Mouse (Mus musculus) skeletal muscle tissue, adult 2 months (tissue): ENCODE measurements around the gene Samd4b.
"Not testable (repeated sequence)": the region's sequence is repeated elsewhere in the genome, so short reads cannot be mapped to it uniquely, and the experiment has no call there.

ENCODE experiments used
- DNase-seq: peaks from one replicate; pipeline ENCODE4 v3.0.0-alpha.2; 2012; ENCODE audit warnings: low read depth, low spot score

Samd4b gene

DNA sequence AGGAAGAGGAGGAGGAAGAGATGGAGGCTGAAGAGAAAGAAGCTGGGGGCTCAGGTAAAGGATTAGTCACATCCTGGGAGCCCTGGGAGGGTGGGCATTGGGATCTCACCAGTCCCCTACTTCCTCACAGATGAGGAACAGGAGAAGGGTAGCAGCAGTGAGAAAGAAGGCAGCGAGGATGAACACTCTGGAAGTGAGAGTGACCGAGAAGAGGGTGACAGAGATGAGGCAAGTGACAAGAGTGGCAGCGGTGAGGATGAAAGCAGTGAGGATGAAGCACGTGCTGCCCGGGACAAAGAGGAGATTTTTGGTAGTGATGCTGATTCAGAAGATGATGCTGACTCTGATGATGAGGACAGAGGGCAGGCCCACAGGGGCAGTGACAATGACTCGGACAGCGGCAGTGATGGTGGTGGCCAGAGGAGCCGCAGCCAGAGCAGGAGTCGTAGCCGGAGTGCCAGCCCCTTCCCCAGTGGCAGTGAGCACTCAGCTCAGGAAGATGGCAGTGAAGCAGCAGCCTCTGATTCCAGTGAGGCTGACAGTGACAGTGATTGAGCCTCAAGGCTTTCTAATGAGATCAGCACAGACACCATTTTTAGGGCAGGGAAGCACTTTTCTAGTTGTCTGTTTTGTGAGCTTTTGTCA lies 199.1 kb downstream of the Samd4b start:
- no peak for DNase-seq

GRCm38 (mm10) chr7:28398000-28398399 lies 199.9 kb downstream of the Samd4b start:
- DNase-seq: no peak

- DNase-seq: no peak
Observed at GRCm38 (mm10) chr7:28395425-28395824, 202.5 kb downstream of the Samd4b start.

GRCm38 (mm10) chr7:28393272-28393951 lies 204.5 kb downstream of the Samd4b start:
- DNase-seq: no peak

GRCm38 (mm10) chr7:28392429-28393271 lies 205.3 kb downstream of the Samd4b start, which contains the start of the genes Med29 and Paf1:
TSS of gene Med29 (minus strand) at chr7:28392708.
TSS of gene Paf1 (plus strand) at chr7:28392951.
- peak; percentile 99 for DNase-seq

GRCm38 (mm10) chr7:28390331-28390730 lies 207.6 kb downstream of the Samd4b start:
- DNase-seq: no peak

DNA sequence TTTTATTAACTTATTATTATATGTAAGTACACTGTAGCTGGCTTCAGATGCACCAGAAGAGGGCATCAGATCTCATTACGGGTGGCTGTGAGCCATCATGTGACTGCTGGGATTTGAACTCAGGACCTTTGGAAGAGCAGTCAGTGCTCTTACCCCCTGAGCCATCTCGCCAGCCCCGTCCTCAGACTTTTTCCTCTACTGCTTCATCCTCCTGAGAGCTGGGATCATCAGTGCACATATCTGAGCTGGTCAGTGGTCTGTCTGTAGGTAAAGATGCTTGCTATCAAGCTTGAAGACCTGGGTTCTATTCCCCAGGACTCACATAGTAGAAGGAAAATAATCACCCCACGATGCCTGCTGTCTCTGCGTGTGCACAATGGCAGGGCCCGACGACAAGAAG lies 210.6 kb downstream of the Samd4b start:
- DNase-seq: not testable (repeated sequence)

DNA sequence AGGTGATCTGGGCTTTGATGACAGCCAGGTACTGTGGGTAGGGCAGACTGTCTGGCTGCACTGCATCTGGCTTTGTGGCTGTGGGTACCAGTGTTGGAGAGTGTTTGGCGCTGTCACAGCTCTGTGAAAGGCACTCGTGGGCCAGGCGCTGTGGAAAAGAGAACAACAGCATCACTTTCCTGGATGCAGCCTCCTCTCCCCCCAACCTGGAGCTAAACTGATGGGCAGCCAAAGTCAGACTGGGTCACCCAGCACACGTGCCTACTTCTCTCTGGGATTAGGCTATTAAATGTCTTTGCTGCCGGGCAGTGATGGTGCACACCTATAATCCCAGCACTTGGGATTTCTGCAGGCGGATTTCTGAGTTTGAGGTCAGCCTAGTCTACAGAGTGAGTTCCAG lies 211.1 kb downstream of the Samd4b start:
- not testable (repeated sequence) for DNase-seq

- peak; percentile 90 for DNase-seq
Observed at GRCm38 (mm10) chr7:28386462-28386861, 211.5 kb downstream of the Samd4b start.

GRCm38 (mm10) chr7:28386007-28386406 lies 211.9 kb downstream of the Samd4b start:
- peak; percentile 59 for DNase-seq

DNA sequence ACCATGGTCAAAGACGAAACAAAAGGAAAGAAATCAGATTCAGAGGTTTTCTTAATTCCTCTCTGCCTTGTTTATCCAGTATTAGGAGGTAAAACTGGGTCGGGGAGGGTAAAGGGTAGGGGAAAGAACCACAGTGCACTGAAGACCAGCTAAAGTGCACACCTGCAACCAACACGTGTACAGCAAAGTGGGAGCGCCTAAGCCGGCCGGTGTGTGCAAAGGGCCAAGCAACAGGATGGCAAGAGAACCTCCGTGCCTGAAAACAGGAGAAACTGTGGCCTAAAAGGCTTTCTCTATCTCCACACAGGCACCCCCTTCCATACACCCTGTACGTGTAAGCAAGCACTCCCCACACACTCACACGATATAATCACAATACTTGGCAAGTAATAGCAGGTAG lies 212.7 kb downstream of the Samd4b start:
- DNase-seq: no peak

- no peak for DNase-seq
Observed at GRCm38 (mm10) chr7:28384162-28384561, 213.8 kb downstream of the Samd4b start.

GRCm38 (mm10) chr7:28383606-28384005 lies 214.3 kb downstream of the Samd4b start:
- no peak for DNase-seq

- peak; percentile 76 for DNase-seq
Observed at GRCm38 (mm10) chr7:28382981-28383396, 215.0 kb downstream of the Samd4b start.

- DNase-seq: peak; percentile 76
Observed at GRCm38 (mm10) chr7:28382347-28382951, 215.5 kb downstream of the Samd4b start.

- DNase-seq: peak; percentile 92
Observed at GRCm38 (mm10) chr7:28381938-28382337, 216.0 kb downstream of the Samd4b start.

DNA sequence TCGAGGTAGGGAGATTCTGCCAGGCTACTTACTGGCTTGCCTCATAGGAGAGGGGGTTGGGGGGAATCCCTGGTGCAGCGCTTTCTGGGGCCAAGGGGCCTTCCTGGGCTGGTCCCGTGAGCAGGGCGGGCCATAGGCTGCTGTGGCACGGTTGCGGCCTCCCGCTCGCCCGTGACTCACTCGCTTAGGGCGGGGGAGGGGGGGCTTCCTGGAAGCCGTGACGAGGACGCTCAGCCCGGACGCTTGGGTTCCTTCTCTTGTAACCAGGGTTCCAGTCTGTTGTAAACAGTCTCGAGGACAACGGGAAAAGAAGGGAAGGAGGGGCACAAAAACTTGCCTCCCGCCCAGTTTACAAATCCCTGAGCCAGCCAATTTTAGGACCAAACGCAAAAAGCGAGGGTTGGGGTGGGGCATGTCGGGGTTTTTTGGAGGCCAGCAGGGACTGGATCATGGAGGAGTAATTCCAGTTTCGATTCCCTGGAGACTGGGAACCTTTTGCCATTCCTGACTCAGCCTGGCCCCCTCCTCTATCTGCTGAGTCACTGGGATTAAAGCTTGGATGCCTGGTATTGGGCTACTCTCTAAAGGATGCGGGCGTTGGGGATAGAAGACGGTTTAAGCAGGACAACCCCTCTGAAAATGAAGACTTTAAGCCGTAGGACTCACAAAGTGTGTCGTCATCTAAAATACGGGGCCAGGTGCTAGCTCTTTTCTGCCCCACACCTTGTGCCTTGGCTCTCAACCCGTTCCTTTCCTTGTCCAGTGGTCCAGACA lies 216.7 kb downstream of the Samd4b start:
- peak; percentile 94 for DNase-seq

GRCm38 (mm10) chr7:28380237-28381016 lies 217.5 kb downstream of the Samd4b start, which contains the start of gene Zfp36:
TSS of gene Zfp36 (minus strand) at chr7:28380253.
- DNase-seq: no peak

- DNase-seq: peak; percentile 94
Observed at GRCm38 (mm10) chr7:28378769-28379651, 218.9 kb downstream of the Samd4b start.
